Mouse (Mus musculus) ovary, adult 18-20 months (tissue): ENCODE measurements around the gene Wdfy4.
A peak's percentile ranks its signal among the peaks of the same experiment; 100 is the strongest.

Source experiments
- DNase-seq: peaks from one replicate; pipeline ENCODE4 v3.0.0; 2022; ENCODE audit warnings: low spot score, mixed read lengths

Wdfy4 gene

DNA sequence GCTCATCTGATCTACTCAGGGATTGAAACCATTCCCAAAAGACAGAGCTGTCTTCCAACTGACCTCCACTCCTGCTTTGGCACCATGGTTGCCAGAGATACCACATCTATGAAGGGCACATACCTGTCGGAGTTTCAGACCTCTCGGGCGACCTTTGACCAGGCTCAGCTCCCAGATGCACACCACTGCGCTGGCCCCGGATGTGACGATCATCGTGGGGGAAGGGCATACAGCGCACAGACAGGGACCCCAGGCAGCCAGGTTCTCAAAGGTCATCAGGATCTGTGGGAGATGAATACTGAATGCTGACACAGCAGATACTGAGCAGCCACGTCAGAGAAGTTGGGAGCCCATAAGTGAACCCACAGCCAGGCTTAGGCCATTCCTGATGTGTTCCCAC lies 214.6 kb downstream of the Wdfy4 start:
- no peak for DNase-seq

DNA sequence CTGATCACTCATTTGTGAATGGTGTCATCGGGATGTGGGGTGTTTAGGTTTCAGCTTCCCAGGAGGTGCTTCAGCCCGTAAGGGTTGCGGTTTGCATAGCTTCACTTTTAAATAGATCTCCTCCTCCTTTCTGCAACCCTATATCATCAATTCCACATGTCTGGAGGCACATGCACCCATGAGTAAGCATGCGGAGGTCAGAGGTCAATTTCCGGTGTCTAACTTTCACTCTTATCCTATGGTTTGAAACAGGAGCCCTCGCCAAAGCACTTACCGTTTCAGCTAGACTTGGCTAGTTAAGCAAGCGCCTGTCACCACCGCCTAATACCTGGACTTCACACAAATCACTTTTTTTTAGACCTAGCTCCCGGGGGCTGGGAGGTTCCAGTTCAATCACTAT lies 220.6 kb downstream of the Wdfy4 start:
- DNase-seq: no peak

DNA sequence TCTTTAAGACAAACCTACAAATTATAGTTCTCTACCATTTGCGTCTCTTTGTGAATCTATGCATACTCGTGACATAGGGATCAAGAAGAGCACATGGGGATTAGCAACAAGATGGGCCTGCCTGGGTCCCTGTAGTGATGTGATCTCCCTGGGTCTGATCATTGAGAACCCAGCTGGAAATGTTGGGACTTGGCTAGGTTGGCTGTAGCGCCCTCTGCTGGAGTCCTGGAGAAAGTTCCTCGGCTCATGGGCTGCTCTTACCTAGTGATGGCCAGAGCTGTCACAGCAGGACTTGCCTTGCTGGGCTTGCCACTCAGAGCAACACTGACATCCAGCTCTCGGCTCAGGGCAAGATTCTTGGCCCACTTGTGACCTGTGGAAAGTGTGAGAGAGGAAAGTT lies 224.8 kb downstream of the Wdfy4 start:
- DNase-seq: peak; percentile 23

DNA sequence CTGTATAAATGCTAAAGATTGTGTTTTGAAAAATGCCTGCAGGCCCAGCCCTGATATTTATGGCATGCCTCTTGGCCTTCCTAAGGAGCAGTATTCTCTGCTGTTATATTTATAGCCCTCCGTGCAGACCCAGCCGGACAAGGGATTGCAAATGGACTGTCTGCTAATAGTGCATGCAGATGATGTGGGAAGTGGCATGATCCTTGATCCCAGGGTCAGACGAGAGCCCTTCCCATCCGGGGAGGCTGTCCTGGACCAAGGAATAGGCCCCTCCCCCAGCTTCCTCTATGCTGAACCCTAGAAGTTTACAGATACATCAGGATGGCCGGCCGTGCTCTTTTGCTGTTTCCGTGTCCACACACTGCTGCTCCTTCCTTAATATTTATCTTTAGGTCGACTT lies 226.6 kb downstream of the Wdfy4 start:
- DNase-seq: no peak

DNA sequence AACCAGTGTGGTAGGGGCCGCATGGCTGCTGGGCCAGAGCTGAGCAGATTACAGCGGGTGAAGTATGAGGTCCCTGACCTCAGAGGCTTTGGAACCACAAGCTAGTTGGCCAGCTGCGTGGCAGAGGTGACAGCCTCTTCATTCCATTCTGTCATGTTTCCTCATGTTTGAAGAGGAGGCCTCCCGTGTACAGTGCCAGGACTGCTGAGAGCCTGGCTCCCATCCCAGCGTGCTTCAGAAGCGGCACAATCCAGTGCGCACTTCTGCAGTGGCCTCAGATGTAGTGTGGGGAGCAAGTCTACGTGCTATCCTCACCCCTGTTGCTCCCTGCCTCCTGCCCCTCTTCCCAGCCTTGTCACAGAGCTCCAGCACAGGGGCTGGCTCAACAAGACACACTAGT lies 228.8 kb downstream of the Wdfy4 start:
- DNase-seq: no peak

DNA sequence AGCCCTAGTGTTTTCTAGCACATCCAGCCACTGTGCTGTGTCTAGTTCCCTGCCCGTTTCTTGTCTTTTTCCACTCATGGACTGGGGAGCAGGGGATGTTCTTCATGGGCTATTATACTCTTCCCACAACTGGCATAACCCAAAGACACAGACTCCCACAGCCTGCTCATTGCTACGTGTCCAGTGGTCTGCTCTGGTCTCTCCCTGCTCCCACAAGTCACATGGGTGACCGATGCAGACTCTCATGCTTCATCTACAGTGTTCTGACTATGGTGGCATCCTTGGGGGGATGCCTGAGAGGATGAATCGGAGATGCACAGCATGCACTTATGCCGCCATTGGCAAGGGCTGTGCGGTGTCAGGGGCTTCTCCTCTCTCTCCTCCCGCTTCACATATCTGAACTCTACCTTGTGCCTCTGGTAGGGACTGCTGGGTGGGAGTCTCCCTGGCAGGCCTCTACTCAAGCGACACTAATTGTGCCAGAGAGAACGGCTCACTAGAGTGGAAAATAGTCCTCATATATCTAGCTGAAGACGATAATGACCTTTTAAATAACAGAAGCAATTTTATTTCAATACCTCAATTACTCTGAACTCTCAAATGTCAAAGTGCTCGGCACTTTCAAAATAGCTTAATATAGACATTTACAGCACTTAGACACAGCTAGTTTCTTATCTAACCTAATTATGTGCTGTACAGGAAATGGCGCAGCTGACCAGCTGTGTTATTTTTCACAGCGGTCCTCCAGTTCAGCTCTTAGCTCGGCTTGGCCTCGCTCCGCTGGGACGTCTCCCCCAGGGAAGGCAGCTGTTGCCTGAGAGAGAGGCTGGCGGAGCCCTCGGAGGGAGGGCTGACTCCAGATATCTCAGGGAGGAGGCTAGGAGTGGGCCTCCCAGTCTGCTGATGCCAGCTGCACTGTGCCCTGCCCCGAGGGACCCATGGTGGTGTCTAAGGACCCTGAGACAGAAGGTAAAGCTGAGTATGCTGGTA lies 234.7 kb downstream of the Wdfy4 start:
- DNase-seq: peak; percentile 16

DNA sequence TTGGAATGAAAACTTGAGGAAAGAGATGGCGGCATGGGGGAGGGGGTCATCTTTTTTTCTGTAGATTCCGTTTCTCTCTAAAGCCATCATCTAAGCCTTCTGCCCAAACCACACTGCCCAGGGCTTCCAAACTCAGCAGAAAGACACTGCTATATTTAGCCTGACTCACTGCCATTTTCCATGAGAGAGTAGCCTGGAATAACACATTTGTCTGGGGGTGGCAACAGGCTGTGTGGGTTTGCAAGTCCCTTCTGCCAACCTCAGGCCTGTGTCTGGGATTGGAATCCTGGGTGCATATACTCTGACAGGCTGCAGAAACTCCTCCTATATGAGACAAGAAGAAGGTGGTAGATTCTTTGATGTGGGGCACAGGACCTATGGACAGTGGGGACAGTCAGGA lies 237.8 kb downstream of the Wdfy4 start:
- no peak for DNase-seq

DNA sequence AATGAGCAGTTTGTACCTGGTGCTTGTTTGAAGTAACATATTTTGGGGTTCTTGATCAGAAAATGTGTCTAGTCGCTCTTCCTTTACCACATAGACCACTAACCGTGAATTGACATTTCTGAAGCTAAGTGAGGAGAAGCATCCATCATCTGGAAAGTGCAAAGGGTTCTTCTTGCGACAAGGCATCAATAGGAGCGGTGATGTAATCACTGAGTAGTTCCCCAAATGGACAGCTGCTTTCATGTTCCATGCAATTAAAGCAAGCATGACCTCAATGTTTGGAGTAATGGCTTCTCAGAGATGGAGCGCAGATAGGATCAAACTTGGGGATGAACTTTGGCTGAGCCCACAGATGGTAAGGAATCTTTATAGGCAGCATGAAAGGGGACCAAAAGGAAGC lies 246.1 kb downstream of the Wdfy4 start:
- DNase-seq: no peak

DNA sequence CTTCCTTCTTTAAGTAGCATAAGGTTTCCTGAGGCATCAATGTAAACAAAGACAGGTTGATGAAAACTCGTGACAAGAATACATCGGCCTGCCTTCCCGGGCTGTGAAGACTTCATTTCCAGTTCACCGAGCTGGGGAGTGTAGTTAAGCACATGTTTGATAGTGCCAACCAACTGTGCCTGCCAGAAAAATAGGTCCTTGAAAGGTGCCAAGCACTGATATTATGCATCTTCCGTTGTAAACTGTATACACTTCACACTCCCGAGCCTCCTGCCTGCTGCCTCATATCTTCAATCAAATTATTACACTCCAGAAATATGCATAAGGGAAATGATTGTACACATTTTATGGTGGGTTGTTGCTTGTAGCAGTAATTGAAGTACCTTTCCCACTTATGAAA lies 251.2 kb downstream of the Wdfy4 start:
- DNase-seq: no peak

DNA sequence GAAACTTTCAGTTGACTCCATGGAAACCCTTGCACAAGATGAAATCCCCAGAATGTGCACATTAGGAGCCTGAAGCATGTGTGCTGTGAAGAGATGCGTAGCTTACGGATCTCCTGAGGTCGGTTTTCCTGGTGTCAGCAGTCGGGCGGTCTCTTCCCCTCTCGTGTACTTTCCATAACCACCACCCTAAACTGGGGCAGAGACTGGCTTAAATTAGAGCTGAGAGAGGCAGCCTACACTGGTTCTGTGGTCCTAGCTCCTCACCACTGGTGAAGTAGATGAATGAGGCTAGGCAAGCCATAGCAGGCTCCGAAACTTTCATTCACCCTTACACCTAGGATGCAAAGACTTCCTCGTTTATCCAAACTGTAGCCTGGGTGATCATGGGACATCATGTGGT lies 253.1 kb downstream of the Wdfy4 start:
- DNase-seq: no peak

DNA sequence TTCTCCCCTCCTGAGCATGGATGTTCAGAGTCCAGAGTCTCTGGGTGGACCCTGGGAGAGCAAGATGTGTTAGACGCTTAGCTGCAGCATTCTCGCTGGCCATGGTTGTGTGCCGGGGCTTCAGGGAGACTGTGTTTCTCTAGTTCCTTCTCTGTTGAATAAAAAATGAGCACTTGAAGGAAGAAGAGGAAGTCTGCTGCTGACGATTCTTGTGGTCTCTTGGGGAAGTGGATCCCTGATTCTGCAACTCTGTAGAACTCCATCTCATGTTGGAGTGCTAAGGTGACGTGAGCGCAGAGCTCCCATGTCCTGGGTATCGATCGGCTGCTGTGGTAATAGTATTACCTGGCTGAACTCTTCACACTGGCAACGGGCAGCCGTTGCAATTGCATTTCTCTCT lies 253.6 kb downstream of the Wdfy4 start:
- no peak for DNase-seq

DNA sequence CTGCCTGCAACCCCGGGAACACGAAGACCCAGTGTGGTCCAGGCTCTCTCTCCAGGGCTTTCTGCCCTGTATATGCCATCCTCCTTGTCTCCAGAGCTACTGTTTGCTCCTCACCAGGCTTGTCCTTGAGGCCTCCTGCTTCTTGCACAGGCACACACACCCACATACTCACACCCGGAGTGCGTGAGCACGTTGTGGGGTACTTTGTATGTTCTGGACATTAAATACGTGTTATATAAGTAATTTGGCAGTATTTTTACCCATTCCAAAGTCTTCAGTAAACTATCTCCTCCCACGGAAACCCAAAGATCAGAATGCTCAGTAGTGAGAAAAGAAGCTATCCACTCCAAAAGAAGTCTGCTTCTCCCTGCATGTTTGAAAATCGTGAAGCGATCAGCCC lies 261.4 kb downstream of the Wdfy4 start:
- DNase-seq: no peak

DNA sequence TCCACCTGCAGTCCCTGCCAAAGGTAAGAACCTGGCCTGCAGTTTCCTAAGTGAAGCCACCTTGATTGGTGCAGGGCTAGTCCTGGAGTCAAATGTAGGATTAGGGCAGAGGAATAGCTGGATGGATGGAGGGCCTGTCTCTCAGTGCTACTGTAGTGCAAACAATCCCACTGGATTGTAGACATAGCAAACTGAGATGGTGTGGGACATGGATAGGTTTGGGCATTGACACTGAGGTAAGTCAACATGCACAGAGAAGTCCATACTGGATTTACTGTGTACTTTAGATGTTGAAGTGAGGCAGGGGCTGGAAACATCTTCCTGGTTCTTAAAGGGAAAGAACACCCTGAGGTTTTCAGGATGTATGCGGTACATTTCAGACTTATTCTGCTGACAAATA lies 267.4 kb downstream of the Wdfy4 start:
- DNase-seq: no peak

DNA sequence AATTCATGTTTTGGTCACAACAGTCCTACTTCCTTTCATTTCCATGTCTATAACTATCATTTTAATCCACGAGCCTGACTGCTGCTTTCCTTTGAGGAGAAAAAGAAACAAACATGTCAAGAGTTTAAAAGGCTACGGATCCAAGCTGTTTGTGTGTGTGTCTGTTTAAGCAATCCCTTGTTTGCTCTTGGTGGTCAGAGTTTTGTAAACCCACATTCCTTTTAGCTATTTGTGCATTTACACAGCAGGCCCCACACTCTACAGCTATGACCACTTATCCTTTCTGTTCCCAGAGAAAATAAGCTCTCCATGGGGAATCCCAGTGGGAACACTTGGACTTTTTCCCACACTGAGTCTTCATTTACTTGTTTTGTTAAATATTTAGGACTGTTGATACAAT lies 269.9 kb downstream of the Wdfy4 start:
- no peak for DNase-seq

DNA sequence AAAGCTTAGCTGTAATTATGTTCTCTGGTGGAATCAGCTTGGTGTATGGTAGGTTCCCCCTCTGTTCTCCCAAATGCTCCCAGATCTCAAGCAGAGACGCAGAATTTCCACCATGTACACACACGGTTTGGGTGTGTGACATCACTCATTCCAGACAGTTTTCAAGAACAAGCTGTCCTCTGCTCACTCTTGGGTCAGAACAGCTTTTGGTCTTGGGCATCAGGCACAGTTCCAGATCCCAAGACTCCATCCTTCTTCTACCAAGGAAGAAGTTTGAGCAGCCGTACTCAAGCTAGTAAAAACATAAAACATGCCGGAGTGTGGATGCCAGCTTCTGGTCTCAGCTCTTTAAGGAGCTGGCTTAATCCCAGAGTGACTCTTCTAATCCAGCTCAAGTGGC lies 274.1 kb downstream of the Wdfy4 start:
- DNase-seq: no peak
